Mouse (Mus musculus): Measurements from ENCODE around the gene Tex50.

GRCm38 (mm10) chr1:161143216-161143615, 15.9 kb downstream of the Tex50 start:
- TF ChIP-seq POLR2A (IDR thresholded peaks at IDR 0.05; ENCODE audit: borderline replicate concordance, control insufficient read depth, low read depth, low read length) (no peak), CTCF (IDR thresholded peaks at IDR 0.05; ENCODE audit: control insufficient read depth, insufficient read depth, low read length) (no peak)

Measured in bone marrow, adult 2 months (tissue).